Mouse (Mus musculus) forebrain, postnatal 0 days (tissue): ENCODE measurements at regions not wholly inside any gene's neighbourhood (a gene's known extent, or its start where the extent isn't known, plus 50 kb on each side); places are given as distances from the start of the nearest gene placed in this dataset.

ENCODE experiments used
- ATAC-seq: fragments of 200-750 bp; cut with Nextera tagmentation; 2 replicates; pipeline ENCODE4 v1.8.0; 2017; ENCODE audit warnings: mild to moderate bottlenecking, moderate library complexity
- DNase-seq: peaks from one replicate; pipeline ENCODE4 v3.0.0-alpha.2; 2015
- H3K27ac ChIP-seq: fragments of 300-500 bp; sonication (generic); 2 replicates; pipeline ENCODE4 v1.5.1; 2014; ENCODE audit warnings: low read depth, mild to moderate bottlenecking, antibody characterized with exemption, low read length, moderate library complexity, mixed read lengths
- H3K27me3 ChIP-seq: fragments of 300-500 bp; sonication (generic); 2 replicates; pipeline ENCODE4 v1.6.1; 2014; ENCODE audit warnings: mild to moderate bottlenecking, low read length, mixed read lengths; ENCODE audit not compliant: insufficient read depth
- H3K36me3 ChIP-seq: fragments of 300-500 bp; sonication (generic); 2 replicates; pipeline ENCODE4 v1.6.1; 2014; ENCODE audit warnings: mild to moderate bottlenecking, moderate library complexity; ENCODE audit not compliant: insufficient read depth
- H3K4me1 ChIP-seq: fragments of 300-500 bp; sonication (generic); 2 replicates; pipeline ENCODE4 v1.6.1; 2014; ENCODE audit warnings: antibody characterized with exemption; ENCODE audit not compliant: insufficient read depth
- H3K4me2 ChIP-seq: fragments of 300-500 bp; sonication (generic); 2 replicates; pipeline ENCODE4 v1.6.1; 2014; ENCODE audit warnings: low read depth, mild to moderate bottlenecking, moderate library complexity
- H3K4me3 ChIP-seq: fragments of 300-500 bp; sonication (generic); 2 replicates; pipeline ENCODE4 v1.5.1; 2014; ENCODE audit warnings: low read depth, low read length, mixed read lengths
- H3K9ac ChIP-seq: fragments of 300-500 bp; sonication (generic); 2 replicates; pipeline ENCODE4 v1.6.1; 2014; ENCODE audit warnings: mild to moderate bottlenecking
- H3K9me3 ChIP-seq: fragments of 300-500 bp; sonication (generic); 2 replicates; pipeline ENCODE4 v1.6.1; 2016; ENCODE audit warnings: low read length
- CTCF ChIP-seq: sonication (generic); IDR thresholded peaks from 2 replicates; pipeline ENCODE4 v1.5.1; 2016; ENCODE audit warnings: antibody characterized with exemption, control low read depth, low read depth
- WGBS: fragments of 180-500 bp; shearing (Covaris S2); extraction: QIAGEN DNeasy Blood & Tissue Kit; methylation state at CpG from one replicate; pipeline ENCODE4 v1.1.7; 2014; 5-methylcytosine and 5-hydroxymethylcytosine counted together

DNA sequence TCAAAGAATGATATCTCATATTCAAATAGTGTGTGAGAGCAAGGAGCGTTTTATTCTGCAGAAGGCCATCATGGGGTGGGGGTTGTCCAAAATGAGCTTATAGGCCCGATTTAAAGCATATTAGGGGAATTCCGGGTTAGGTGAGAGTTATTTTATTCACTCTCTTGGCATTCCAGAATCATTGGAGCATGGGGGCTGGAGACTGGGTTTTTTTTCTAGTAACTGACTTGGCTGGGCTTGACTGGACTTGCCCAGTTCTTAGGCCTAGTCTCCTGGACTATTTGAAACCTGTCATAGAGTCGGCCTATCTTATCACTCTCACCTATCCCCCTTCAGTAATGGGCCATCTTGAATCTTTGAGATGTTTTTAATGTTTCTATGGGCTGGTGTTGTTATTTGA is 52.9 kb upstream of the Fzd7 start:
- Histone ChIP-seq H3K9me3 (no peaks in the 10 kb centered on the region), H3K4me1 (no peaks in the 10 kb centered on the region), H3K4me2 (no peak overlapping the region), H3K9ac (no peak overlapping the region), H3K4me3 (no peak overlapping the region), H3K27ac (no peak overlapping the region), H3K27me3 (no peaks in the 10 kb centered on the region), H3K36me3 (no peaks in the 10 kb centered on the region)
- TF ChIP-seq CTCF, result no peak
- DNase-seq (no peak), ATAC-seq (no peak)
- 91% methylated on average over 4 of the region's 4 CpGs for WGBS

DNA sequence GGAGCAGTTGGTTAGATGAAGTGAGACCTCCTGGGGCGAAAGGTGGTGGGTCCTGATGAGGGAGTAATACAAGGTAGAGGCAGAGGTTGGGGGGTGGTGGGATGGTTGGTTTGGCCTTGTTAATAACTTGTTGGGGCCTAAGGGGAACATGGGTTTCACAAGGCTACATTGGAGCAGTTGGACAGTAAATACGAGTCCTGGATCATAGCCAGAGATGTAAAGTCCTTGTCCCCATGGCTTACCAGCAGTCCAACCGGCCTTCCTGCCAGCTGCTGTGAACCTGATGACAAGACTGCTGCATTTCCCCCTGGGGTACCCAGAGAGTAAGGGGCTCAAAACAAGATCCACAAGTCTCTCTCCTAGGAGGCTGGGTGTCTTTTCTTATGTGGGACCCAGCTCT is 52.0 kb upstream of the Fzd7 start:
- no peak for TF ChIP-seq CTCF
- Histone ChIP-seq H3K4me2 (no peak overlapping the region), H3K9me3 (no peaks in the 10 kb centered on the region), H3K4me1 (no peaks in the 10 kb centered on the region), H3K27me3 (no peaks in the 10 kb centered on the region), H3K4me3 (no peak overlapping the region), H3K36me3 (no peaks in the 10 kb centered on the region), H3K9ac (no peak overlapping the region), H3K27ac (no peak overlapping the region)
- 80% methylated on average over 3 of the region's 3 CpGs for WGBS
- ATAC-seq, result no peak
- no peak for DNase-seq

DNA sequence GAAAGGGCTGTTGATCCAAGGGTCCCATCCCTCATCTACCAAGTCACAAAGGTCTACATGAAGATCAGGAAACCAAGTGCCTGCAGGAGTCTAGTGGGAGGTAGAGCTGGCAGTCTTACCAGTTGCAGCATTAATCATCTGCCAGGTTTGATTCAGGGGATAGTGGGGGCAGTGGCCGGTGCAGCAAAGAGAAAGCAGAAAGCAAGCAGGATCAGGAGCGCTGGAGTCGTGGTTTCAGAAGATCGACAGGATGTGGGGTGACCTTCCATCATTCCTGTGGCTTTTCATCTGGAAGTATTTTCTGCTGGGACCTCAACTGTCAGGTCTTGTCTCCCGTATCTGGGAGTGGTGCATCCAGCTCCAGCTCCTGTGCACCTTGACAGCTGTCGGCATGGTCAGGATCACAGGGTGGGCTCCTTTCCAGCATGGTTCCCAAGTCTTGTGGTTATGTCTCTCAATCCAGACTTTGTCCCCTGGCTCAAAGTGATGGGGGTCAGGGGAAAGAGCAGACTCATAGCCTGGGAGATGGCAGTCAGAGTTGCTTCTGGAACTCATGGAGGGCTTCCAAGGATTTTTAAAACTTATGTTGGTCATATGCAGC is 51.2 kb upstream of the Fzd7 start:
- H3K9me3 ChIP-seq, result no peaks in the 10 kb centered on the region

More for the DNA sequence above, 51.2 kb upstream of the Fzd7 start:
- DNase-seq (no peak), ATAC-seq (no peak)
- no peak for TF ChIP-seq CTCF
- Histone ChIP-seq H3K4me3 (no peak overlapping the region), H3K9ac (no peak overlapping the region), H3K27me3 (no peaks in the 10 kb centered on the region), H3K27ac (no peak overlapping the region), H3K4me1 (no peaks in the 10 kb centered on the region), H3K36me3 (no peaks in the 10 kb centered on the region), H3K4me2 (no peak overlapping the region)
- WGBS, result 94% methylated on average over 6 of the region's 6 CpGs
